Mouse (Mus musculus): ENCODE measurements around the gene Map4k1. TPM values are rescaled to one million over a fixed set of nuclear protein-coding genes. Genes with fewer than 3 reads are reported as not detected.
"Not testable (repeated sequence)": the region's sequence is repeated elsewhere in the genome, so short reads cannot be mapped to it uniquely, and the experiment has no call there.

Gene Map4k1
- total RNA-seq, 2 experiments from 2014 or later = 0.99 to 1.3 TPM

GRCm38 (mm10) chr7:28954773-28955172, 27.1 kb upstream of the Map4k1 start:
- DNase-seq (ENCODE audit: low spot score in 2 of 2) = no peak

- DNase-seq (ENCODE audit: low spot score in 2 of 2) = no peak
Observed at GRCm38 (mm10) chr7:28955295-28955897, 26.5 kb upstream of the Map4k1 start.

GRCm38 (mm10) chr7:28956270-28956669, 25.6 kb upstream of the Map4k1 start:
- no peak for DNase-seq (ENCODE audit: low spot score in 2 of 2)

GRCm38 (mm10) chr7:28957286-28957685, 24.6 kb upstream of the Map4k1 start:
- DNase-seq (ENCODE audit: low spot score in 2 of 2) = no peak

GRCm38 (mm10) chr7:28957997-28958725, 23.7 kb upstream of the Map4k1 start:
- no peak for DNase-seq (ENCODE audit: low spot score in 2 of 2)

- DNase-seq (ENCODE audit: low spot score in 2 of 2) = no peak
Observed at GRCm38 (mm10) chr7:28958770-28959169, 23.1 kb upstream of the Map4k1 start.

- no peak for DNase-seq (ENCODE audit: low spot score in 2 of 2)
Observed at GRCm38 (mm10) chr7:28959505-28960045, 22.3 kb upstream of the Map4k1 start.

GRCm38 (mm10) chr7:28960354-28961046, 21.4 kb upstream of the Map4k1 start:
- DNase-seq (ENCODE audit: low spot score in 2 of 2) = no peak

- DNase-seq (ENCODE audit: low spot score in 2 of 2) = no peak
Observed at GRCm38 (mm10) chr7:28961584-28961926, 20.3 kb upstream of the Map4k1 start.

- peak; percentile 98 to 99 for DNase-seq (ENCODE audit: low spot score in 2 of 2)
Observed at GRCm38 (mm10) chr7:28961927-28962670, 19.8 kb upstream of the Map4k1 start, which contains the start of gene Actn4. Gene Actn4 (minus strand): TSS chr7:28962340.

- no peak for DNase-seq (ENCODE audit: low spot score in 2 of 2)
Observed at GRCm38 (mm10) chr7:28963399-28963923, 18.4 kb upstream of the Map4k1 start.

- DNase-seq (ENCODE audit: low spot score in 2 of 2) = no peak
Observed at GRCm38 (mm10) chr7:28965346-28965840, 16.5 kb upstream of the Map4k1 start.

GRCm38 (mm10) chr7:28966181-28966580, 15.7 kb upstream of the Map4k1 start:
- DNase-seq (ENCODE audit: low spot score in 2 of 2) = no peak

- no peak for DNase-seq (ENCODE audit: low spot score in 2 of 2)
Observed at GRCm38 (mm10) chr7:28966751-28967505, 14.9 kb upstream of the Map4k1 start.

GRCm38 (mm10) chr7:28968120-28968519, 13.7 kb upstream of the Map4k1 start:
- not testable (repeated sequence) for DNase-seq (ENCODE audit: low spot score in 2 of 2)

GRCm38 (mm10) chr7:28969271-28969670, 12.6 kb upstream of the Map4k1 start:
- no peak for DNase-seq (ENCODE audit: low spot score in 2 of 2)

- DNase-seq (ENCODE audit: low spot score in 2 of 2) = no peak
Observed at GRCm38 (mm10) chr7:28969672-28970394, 12.0 kb upstream of the Map4k1 start.

- DNase-seq (ENCODE audit: low spot score in 2 of 2) = no peak
Observed at GRCm38 (mm10) chr7:28971029-28971428, 10.8 kb upstream of the Map4k1 start.

- peak; percentile 62 to 75 for DNase-seq (ENCODE audit: low spot score in 2 of 2)
Observed at GRCm38 (mm10) chr7:28971770-28972269, 10.0 kb upstream of the Map4k1 start.
